Mouse (Mus musculus) gastrocnemius, adult 18-20 months (tissue): ENCODE measurements at regions not wholly inside any gene's neighbourhood (a gene's known extent, or its start where the extent isn't known, plus 50 kb on each side); places are given as distances from the start of the nearest gene placed in this dataset.
A peak's percentile ranks its signal among the peaks of the same experiment; 100 is the strongest.

Experiments
- DNase-seq: peaks from one replicate; pipeline ENCODE4 v3.0.0; 2021; ENCODE audit warnings: low spot score

DNA sequence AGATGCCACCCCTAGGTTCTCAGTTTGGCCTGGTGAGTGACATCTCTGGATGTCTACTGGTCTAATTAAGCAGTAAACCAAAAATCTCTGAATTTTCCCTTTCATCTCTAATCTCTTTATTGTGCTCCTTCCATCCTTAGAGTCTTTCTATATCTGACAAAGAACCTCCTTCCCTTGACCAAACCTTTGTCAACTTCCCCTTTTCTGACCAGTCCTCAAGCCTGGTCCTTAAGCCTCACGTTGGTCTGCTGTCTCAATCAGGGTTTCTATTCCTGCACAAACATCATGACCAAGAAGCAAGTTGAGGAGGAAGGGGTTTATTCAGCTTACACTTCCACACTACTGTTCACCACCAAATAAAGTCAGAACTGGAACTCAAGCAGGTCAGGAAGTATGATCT is 116.4 kb upstream of the Tab2 start:
- DNase-seq: no peak

DNA sequence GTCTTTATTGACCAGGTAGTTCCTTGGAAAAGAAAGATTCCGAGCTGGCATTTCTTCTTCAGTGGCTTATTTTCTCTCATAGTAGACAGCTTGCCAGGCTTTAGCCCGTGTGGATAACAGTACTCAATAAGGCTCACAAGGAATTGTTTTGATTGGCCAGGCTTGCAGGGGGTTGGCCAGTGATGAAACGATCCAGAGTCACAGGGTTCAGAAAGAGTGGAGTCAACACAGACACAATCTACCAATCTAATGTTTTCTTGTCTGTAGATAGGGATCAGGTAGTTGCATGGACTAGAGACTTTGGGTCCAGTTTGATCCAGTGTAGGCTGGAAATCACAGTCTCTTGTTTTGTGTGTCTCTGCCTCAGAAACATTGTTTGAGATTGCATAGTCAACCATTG is 115.8 kb upstream of the Tab2 start:
- DNase-seq: no peak

GRCm38 (mm10) chr10:8070472-8070871 is 114.4 kb upstream of the Tab2 start:
- DNase-seq: no peak

DNA sequence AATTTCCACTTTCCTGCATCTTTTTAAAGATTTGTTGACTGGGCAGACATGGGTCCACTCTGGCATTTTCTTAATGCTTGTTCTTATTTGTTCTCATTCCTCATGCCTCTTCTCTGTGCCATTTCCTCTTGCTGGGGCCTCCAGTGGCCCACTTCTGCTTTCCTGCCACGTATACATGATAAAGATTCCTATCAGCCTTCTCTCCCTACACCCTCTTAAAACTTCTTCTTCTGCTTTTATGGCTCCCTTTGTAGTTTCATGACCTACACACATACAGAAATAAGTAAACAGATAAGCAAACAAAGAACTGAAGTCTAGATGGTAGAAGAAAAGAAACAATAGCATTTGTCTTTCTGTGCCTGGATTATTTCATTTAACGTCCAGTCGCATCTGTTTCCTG is 110.9 kb upstream of the Tab2 start:
- no peak for DNase-seq

DNA sequence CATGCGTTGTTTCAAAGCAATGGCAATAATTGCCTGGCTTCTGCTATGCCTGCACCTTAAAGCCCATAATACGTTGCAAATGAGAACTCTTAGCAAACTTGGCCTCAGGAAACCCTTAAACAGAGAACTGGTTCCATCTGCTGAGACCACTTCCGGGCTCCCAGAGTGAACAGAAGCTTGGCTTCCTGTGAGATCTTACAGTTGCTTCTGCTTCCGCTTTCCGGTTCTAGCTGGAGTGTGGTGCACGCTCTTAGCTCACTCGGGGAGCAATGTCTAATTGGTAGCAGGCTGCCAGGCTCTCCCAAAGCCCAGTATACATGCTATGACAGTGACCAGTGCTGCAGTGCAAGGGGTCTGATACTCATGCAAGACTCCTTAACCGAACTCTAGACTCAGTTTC is 109.7 kb upstream of the Tab2 start:
- DNase-seq: no peak

DNA sequence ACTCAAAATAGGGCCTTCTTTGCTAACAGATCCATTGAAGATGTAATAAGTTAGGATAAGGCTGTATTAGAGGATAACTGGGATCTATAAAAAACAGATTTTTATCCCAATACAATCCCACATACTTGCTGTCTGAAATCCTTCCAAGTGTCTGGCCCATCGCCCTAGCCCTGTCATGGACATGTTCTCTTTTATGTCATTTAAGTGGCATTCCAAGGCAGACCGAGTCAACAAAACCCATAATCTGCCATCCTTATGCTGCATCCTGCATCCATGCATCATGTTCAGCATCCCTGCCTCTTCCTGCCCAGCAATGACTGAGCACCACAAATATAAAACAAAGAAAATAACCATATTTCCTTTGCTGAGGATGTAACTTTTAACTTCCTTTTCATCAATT is 108.3 kb upstream of the Tab2 start:
- DNase-seq: no peak

DNA sequence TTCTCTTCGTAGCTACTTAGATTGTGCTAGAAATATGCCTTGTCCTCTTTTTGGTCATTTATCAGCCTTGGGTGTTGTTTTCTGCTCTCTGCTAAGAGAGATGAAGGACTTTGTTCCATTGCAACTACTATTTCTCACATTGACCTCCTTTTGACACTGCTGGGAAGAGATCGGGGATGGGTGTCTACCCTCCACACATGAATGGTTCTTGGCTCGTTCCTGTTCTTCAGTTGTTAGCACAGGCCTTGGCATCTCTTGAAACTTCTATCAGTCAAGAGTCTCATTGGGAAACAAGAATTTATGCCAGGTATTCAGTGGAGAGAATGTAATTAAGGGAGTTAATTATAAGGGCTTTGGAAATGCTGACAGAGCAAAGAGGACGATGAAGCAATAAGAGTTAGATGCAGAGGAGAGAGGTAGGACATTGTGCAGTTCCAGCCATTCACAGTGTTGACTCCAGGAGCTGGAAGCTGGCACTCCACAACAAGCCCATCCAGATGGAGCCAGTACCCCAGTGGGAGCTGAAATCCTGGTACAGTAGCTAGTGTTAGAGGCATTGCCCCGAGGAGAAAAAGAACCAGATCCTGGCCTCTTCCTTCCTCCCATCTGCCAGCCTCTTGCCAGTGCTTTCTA is 107.5 kb upstream of the Tab2 start:
- DNase-seq: no peak

- no peak for DNase-seq
Observed at GRCm38 (mm10) chr10:8060987-8061386, 105.0 kb upstream of the Tab2 start.

DNA sequence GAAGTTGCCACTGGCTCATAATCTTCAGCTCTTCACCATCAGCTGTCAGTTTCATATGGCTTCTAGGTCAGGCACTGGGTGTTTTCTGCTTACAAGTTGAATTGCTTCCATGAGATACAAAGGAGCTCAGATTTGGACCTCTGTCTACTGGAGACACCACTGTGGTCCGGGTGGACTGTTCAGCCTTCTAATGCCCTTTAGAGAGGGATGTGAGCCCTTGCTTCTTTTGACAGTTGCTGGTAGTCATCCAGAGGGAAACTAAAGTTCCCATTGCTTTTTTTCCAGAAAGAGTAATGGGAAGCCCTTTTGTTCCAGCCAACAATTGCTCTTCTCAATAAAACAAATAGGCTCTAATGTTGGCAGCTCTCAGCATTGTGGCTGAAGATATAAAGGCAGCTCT is 103.7 kb upstream of the Tab2 start:
- DNase-seq: no peak

DNA sequence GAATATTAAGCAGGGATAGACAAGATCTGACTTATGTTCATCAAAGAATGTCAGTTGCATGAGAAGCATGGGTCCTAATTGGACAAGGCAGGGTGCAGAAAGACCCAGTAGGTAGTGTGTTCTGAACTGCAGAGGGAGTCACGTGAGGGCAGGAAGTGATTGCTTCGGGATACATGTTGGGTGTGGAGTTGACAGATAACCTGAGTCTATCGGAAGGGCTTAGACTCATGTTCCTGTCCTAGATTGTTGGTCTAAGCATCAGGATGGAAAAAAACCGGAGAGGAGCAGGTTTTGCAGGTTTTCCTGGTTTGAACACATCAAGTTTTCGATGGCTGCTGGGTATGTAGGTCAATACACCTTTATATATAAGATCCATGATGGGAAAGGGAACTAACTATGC is 101.8 kb upstream of the Tab2 start:
- no peak for DNase-seq

GRCm38 (mm10) chr10:8055293-8055692 is 99.3 kb upstream of the Tab2 start:
- DNase-seq: no peak

DNA sequence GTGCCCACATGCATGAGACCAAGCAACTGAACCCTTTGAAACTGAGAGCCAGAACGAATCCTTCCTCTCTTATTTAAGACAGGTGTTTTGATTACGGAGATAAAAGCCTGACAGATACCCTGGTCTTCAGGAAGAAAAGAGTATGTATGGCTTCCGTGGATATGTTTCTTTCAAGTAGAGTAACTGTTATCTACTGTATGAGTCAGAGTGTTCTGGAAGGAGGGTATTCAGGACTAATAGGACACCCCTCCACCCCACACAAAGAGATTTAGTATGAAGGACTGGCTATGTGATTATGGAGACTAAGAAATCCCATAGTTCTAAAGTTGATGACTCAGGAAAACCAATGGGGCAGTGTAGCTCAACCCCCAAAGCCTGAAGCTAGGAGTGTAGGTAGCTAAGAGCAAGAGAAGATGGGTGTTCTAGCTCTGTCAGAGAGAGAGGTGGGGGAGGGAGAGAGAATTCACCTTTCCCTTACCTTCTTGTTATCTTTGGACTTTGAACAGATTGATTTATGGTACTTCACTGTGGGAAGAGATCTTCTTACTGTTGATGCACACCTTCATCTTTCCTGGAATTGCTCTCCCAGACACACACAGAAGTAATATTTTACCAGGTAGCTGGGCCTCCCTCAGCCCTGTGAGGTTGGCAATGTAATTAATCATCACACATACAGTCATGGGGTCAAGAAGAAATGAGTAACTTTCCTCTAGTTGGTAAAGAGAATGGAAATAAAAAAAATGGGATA is 87.6 kb upstream of the Tab2 start:
- no peak for DNase-seq

DNA sequence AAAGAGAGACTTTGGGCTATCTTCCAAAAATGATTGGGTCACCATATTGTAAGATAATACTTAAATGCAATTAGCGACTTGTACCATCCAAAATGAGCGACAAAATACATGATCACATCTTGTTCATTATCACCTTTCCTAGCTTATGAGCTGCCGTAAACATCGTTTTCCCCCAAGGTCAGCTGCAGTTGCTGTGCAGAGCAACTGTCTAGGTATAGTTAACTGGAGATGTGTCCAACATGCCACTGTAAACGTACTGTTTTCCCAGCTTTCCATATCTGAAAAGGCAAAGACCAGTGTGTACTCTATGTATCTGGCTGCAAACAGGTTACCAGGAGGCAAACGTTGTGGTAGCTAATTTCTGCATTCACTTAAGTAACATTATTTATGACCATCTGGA is 86.3 kb upstream of the Tab2 start:
- no peak for DNase-seq

- DNase-seq: no peak
Observed at GRCm38 (mm10) chr10:8041790-8042189, 85.8 kb upstream of the Tab2 start.

DNA sequence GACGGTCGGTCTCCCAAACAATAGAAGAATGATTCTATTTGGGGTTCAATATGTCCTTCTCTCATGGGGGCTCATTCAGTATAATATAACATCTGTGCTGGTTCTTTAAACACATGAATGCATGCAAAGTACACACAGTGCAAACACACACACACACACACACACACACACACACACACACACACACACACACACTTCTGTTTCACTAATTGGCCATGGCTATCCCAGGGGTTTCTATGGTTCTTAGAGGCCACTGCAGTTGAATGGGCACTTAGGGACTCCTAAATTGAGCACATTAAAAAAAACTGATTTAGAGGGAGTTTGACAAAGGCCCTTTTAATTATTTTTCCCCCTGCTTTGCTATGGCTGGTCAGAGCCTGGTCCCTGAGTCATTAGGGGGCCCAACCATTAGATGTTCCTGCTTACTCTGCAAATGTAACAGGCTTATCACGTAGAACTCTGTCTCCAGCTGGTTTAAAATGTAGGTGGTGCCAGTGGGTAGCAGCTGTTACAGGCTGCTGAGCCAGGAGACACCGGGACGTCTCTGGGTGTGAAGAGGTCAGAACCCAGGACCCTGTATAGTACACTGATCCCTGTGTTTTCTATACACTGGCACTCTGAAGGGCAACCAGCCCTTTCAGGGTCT is 82.1 kb upstream of the Tab2 start:
- no peak for DNase-seq

DNA sequence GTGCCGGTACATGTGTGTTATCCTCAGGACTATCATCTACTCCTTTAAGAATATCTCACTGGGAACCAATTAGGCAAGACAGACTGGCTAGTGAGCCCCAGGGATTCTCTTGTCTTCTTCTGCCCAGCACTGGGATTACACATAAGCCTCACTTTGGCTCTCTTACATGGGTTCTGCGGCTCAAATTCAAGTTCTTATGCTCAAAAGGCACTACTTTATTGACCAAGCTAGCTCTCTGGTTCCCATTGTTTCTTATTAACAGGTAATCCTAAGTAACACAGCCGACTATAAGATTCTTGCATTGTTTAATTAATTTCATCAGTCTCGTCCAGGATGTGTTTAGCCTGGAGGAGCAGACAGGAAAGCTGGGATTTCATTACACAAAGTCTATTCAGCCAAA is 80.3 kb upstream of the Tab2 start:
- no peak for DNase-seq

DNA sequence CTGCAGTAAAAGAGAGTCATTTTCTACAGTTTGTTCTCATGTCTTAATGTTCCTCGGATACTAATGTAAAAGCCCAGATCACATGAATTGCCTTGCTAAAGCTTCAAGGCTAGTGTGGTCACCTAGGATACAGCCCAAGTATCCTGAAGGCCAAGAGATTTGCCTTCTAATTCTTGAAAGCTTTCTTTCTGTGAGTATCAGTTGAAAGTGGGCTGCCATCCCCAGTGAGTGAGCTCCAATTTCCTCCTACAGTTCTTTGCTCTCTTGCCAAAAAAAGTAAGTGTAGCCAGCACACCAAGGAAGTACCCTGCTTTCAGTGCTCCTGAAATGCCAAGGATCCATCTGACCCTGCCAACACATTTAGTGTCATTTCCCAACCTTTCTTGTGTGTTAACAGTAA is 79.3 kb upstream of the Tab2 start:
- no peak for DNase-seq

- DNase-seq: no peak
Observed at GRCm38 (mm10) chr10:8032203-8032602, 76.2 kb upstream of the Tab2 start.

- no peak for DNase-seq
Observed at GRCm38 (mm10) chr10:8028840-8029239, 72.8 kb upstream of the Tab2 start.

- DNase-seq: peak; percentile 3
Observed at GRCm38 (mm10) chr10:8027023-8027422, 71.0 kb upstream of the Tab2 start.

DNA sequence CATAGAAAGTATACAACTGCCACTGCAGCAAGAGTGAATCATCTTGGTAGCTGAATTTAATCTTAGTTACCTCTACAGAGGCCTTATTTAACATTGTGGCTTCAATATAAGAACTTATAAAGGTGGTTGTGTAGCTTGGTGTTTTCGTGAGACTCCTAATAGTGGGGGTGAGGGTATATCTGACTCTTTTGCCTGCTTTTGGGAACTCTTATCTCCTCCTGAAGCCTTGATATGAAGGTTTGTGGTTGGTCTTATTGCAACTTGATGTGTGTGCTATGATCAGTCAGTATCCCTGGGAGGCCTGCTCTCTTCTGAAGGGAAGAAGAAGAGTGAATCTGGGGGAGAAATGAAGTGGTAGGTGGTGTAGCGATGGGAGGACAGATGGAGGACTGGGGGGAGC is 67.7 kb upstream of the Tab2 start:
- no peak for DNase-seq

DNA sequence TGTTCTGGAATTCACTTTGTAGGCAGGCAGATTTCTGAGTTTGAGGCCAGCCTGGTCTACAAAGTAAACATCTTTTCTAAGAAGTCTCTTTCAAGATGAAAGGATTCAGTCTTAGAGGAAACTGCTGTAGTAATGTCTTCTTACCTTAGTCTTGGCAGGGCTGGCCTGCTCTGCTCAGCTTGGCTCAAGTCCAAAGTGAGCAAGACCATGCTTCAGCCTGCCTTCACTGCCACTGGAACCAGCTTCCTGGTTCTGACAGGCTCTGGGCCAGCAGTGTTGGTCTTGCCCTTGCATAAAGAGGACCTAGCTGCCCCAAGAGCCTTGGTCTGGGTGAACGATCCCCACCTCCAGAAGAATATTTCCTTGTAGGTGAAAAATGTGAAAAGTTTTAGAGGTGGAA is 65.9 kb upstream of the Tab2 start:
- no peak for DNase-seq
